Mouse (Mus musculus) kidney, postnatal 0 days (tissue): ENCODE results near the gene Prpf19. TPM values are rescaled to one million over a fixed set of nuclear protein-coding genes. Genes with fewer than 3 reads are reported as not detected.
A peak's percentile ranks its signal among the peaks of the same experiment; 100 is the strongest.

Experiments used
- ATAC-seq: fragments of 200-750 bp; cut with Nextera tagmentation; replicated peaks from 2 replicates; pipeline ENCODE4 v1.8.0; 2017; ENCODE audit warnings: low read depth, moderate number of reproducible peaks, moderate TSS enrichment, moderate library complexity; ENCODE audit not compliant: low FRiP score
- DNase-seq: peaks from one replicate; pipeline ENCODE4 v3.0.0-alpha.2; 2016; ENCODE audit warnings: low spot score
- H3K27ac ChIP-seq: fragments of 300-500 bp; sonication (generic); 2 replicates; pipeline ENCODE4 v1.5.1; 2014; ENCODE audit warnings: mild to moderate bottlenecking
- H3K27me3 ChIP-seq: fragments of 300-500 bp; sonication (generic); 2 replicates; pipeline ENCODE4 v1.6.1; 2014; ENCODE audit warnings: low read length, mixed read lengths; ENCODE audit not compliant: insufficient read depth
- H3K36me3 ChIP-seq: fragments of 300-500 bp; sonication (generic); 2 replicates; pipeline ENCODE4 v1.6.1; 2014; ENCODE audit warnings: low read length, mixed read lengths; ENCODE audit not compliant: insufficient read depth
- H3K4me1 ChIP-seq: fragments of 300-500 bp; sonication (generic); replicated peaks from 2 replicates; pipeline ENCODE4 v1.6.1; 2014; ENCODE audit warnings: antibody characterized with exemption, low read length, mixed read lengths; ENCODE audit not compliant: insufficient read depth
- H3K4me2 ChIP-seq: fragments of 300-500 bp; sonication (generic); 2 replicates; pipeline ENCODE4 v1.6.1; 2014; ENCODE audit warnings: mild to moderate bottlenecking, low read length, moderate library complexity, mixed read lengths
- H3K4me3 ChIP-seq: fragments of 300-500 bp; sonication (generic); replicated peaks from 2 replicates; pipeline ENCODE4 v1.5.1; 2014; ENCODE audit warnings: low read depth, low read length
- H3K9ac ChIP-seq: fragments of 300-500 bp; sonication (generic); 2 replicates; pipeline ENCODE4 v1.6.1; 2014; ENCODE audit warnings: low read depth, low read length
- H3K9me3 ChIP-seq: fragments of 300-500 bp; sonication (generic); replicated peaks from 2 replicates; pipeline ENCODE4 v1.6.1; 2016; ENCODE audit warnings: low read length, inconsistent platforms, mixed read lengths
- CTCF ChIP-seq: IDR thresholded peaks from 2 replicates; pipeline ENCODE4 v1.5.1; 2016; ENCODE audit warnings: antibody characterized with exemption, low read depth, mild to moderate bottlenecking, moderate library complexity
- WGBS: fragments of 180-500 bp; shearing (Covaris S2); extraction: QIAGEN DNeasy Blood & Tissue Kit; methylation state at CpG from one replicate; pipeline ENCODE4 v1.1.7; 2014; 5-methylcytosine and 5-hydroxymethylcytosine counted together
- polyA plus RNA-seq: library from polyadenylated mRNA; unstranded; fragments of >200 nt; fragmentation: Nextera tagmentation; extraction: Ambion mirVana; gene quantifications from 2 replicates; pipeline ENCODE4 v1.2.1, GENCODE M21; 2015

The Prpf19 gene
- polyA plus RNA-seq, 1 experiment from 2014 or later = 35.2 TPM

DNA sequence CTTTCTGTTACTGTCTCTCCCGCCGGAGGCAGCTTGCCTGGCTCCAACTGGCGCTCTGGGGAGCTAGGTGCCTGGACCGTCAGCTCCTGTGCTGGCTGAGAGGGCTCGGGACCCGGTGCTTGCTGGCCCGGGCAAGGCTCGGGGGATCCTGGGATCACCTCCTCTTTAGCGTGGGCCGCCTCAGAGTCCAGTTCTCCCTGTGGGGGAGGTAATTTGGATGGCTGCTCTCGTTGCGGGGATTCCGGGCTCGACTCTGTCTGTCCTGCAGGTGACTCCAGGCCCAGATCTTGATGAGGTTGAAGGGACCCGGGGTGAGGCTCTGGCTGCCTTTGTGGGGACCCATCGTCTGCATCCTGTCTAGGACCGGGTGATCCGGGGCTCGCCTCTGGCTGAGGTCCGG lies 53.4 kb downstream of the Prpf19 start:
- peaks cover 17% of the 10 kb centered on the region for H3K36me3 ChIP-seq
- peak overlapping the region; percentile 84 for H3K9ac ChIP-seq
- H3K4me2 ChIP-seq = peak overlapping the region; percentile 81
- no peaks in the 10 kb centered on the region for H3K9me3 ChIP-seq
- ATAC-seq (0 out of 2 replicates have a peak, but pooled peaks have one; percentile 0), DNase-seq (no peak)
- 0 out of 2 replicates have a peak overlapping the region, but pooled peaks have one; percentile 57 for H3K27ac ChIP-seq
- peaks cover 15% of the 10 kb centered on the region for H3K4me1 ChIP-seq
- under 1% methylated on average over 20 of the region's 20 CpGs for WGBS
- H3K27me3 ChIP-seq = no peaks in the 10 kb centered on the region
- peak overlapping the region; percentile 72 for H3K4me3 ChIP-seq
- no peak for TF ChIP-seq CTCF

DNA sequence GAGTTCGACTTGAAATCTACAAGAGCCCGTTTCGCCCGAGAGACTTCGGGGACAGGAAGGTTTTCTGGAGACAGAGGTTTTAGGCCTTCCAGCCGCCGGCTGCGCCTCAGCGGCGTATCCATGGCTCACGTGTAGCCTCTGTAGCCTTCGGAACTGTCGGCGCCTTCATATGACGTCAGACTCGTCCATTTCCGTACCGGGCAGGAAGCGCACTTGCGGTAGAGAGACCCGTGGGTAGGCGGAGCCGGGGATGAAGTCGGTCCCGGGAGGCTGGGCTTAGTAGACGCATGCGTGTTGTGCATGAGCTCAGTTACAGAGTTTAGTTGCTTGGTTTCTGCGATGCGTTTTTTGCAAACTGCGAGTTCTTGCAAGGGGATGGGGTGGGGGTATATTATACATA lies 54.1 kb downstream of the Prpf19 start, which contains the start of gene Ccdc86:
TSS of gene Ccdc86 (minus strand) at position 155 of the 400 bp plus-strand sequence.
- H3K9ac ChIP-seq = peak within 1 kb of the TSS; percentile 84
- H3K27ac ChIP-seq = peak within 1 kb of the TSS; percentile 57; the same call in 1 of the 2 replicates
- H3K4me2 ChIP-seq = peak within 1 kb of the TSS; percentile 81
- no peak for TF ChIP-seq CTCF
- peaks cover 10% of the 10 kb centered on the region for H3K36me3 ChIP-seq
- H3K4me3 ChIP-seq = peak within 1 kb of the TSS; percentile 72
- H3K4me1 ChIP-seq = peaks cover 15% of the 10 kb centered on the region
- ATAC-seq = peak; percentile 98
- peak; percentile 100 for DNase-seq
- WGBS = under 1% methylated on average over 30 of the region's 30 CpGs
- no peaks in the 10 kb centered on the region for H3K9me3 ChIP-seq
- no peaks in the 10 kb centered on the region for H3K27me3 ChIP-seq

DNA sequence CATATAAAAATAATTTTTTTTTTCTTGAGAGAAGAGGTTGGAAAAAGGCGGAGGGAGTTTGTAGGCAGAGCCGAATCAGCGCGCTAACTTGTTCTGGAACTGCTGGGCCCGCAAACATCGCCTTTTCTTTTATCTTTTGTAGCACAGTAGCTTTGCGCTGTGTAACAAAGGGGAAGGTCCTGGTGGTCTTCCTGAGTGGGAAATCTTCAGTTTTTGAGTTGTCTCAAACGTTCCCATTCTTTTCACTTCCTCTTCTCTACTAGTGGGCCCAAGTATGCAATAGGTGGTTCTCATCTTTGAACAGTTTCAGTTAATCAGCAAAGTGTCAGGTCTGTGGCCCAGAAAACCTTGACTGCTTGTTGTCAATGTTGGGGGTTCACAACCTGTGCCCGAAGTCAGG lies 54.5 kb downstream of the Prpf19 start:
- ATAC-seq = no peak
- Histone ChIP-seq H3K27ac (no peak overlapping the region; the same call in 1 of the 2 replicates), H3K27me3 (no peaks in the 10 kb centered on the region), H3K36me3 (0 out of 2 replicates have a peak, but pooled peaks cover 6% of the 10 kb centered on the region), H3K9me3 (no peaks in the 10 kb centered on the region), H3K4me3 (peak overlapping the region; percentile 17), H3K4me1 (peaks cover 15% of the 10 kb centered on the region), H3K9ac (peak overlapping the region; percentile 47; the same call in 1 of the 2 replicates), H3K4me2 (peak overlapping the region; percentile 52)
- TF ChIP-seq CTCF = no peak
- no peak for DNase-seq
- WGBS = 28% methylated on average over 9 of the region's 9 CpGs

DNA sequence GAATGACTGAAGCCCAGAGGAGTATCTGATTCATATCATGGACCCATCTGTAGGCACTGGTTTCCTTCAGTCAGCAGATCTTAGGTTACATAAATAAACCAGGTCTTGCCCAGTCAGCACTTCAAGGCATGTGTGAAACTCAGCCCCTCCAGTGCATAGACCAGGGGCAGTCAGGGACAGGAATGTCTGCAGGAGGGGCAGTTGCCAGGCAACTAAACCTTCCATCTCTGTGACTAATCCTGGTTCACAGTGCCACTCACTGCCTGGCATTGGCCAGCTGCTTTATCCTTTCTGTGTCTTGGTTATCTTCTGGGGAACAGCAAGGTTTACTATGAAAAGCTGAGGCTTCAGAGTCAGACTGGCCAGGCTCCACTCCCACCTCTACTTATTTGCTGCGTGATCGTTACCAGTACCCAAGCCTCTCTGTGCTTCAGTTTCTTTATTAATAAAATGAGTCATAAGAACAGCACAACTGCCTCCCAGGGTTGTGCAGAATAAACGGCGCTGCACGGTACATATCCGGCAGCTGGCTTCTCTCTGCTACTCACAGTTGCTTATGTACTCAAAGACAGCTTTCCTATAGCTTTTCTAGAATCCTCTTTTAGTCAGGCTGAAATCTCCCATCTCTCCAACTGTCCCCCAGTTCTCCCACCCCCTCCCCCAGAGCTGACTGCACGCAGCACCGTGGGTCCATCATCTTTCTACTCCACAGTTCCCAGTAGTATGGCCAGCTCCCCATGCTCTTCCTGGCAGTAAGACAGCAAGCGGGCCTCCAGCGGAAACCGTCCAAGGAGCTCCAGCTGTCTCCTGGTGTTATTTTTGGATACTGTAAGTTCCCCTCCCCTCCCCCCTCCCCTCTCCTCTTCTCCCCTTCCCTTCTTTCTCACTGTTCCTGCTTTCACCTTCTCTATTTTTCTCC lies 57.2 kb downstream of the Prpf19 start:
- H3K9me3 ChIP-seq = no peaks in the 10 kb centered on the region
- H3K9ac ChIP-seq = no peak overlapping the region
- H3K27me3 ChIP-seq = no peaks in the 10 kb centered on the region
- H3K4me2 ChIP-seq = peak overlapping the region; percentile 2; the same call in 1 of the 2 replicates
- DNase-seq (peak; percentile 78), ATAC-seq (peak; percentile 55)
- H3K4me1 ChIP-seq = peaks cover 8% of the 10 kb centered on the region
- WGBS = 47% methylated on average over 11 of the region's 11 CpGs
- TF ChIP-seq CTCF = no peak
- H3K36me3 ChIP-seq = no peaks in the 10 kb centered on the region
- H3K4me3 ChIP-seq = no peak overlapping the region
- peak overlapping the region; percentile 72 for H3K27ac ChIP-seq

Other genes with a start within 250 kb of the Prpf19 start
- 0.43 and 0.70 TPM in 2 replicates for gene Pga5, start 217.2 kb upstream of the Prpf19 start, polyA plus RNA-seq
- 32.1 and 35.5 TPM in 2 replicates for gene Vps37c, start 206.5 kb upstream of the Prpf19 start, polyA plus RNA-seq
- gene Cd5, start 156.2 kb upstream of the Prpf19 start, polyA plus RNA-seq = 0.11 and 0.23 TPM in 2 replicates
- gene Cd6, start 65.2 kb upstream of the Prpf19 start, polyA plus RNA-seq = 0.05 TPM in 1 of 2 replicates, not detected in the other
- 0.83 and 0.93 TPM in 2 replicates for gene Slc15a3, start 55.5 kb upstream of the Prpf19 start, polyA plus RNA-seq
- 43.5 and 45.0 TPM in 2 replicates for gene Tmem132a, start 25.3 kb upstream of the Prpf19 start, polyA plus RNA-seq
- gene Tmem109, start 13.2 kb upstream of the Prpf19 start, polyA plus RNA-seq = 87.0 and 89.6 TPM in 2 replicates
- not detected in 2 replicates for gene Zp1, start 25.4 kb downstream of the Prpf19 start, polyA plus RNA-seq
- not detected in 2 replicates for gene Ptgdr2, start 41.9 kb downstream of the Prpf19 start, polyA plus RNA-seq
- gene Ccdc86, start 54.0 kb downstream of the Prpf19 start, polyA plus RNA-seq = 22.9 and 23.2 TPM in 2 replicates
- 0.22 and 0.45 TPM in 2 replicates for gene Ms4a10, start 79.4 kb downstream of the Prpf19 start, polyA plus RNA-seq
- not detected in 2 replicates for gene Ms4a15, start 98.0 kb downstream of the Prpf19 start, polyA plus RNA-seq
- gene Ms4a18, start 122.8 kb downstream of the Prpf19 start, polyA plus RNA-seq = not detected in 2 replicates
- not detected in 2 replicates for gene Ms4a8a, start 185.9 kb downstream of the Prpf19 start, polyA plus RNA-seq
- gene 1700017D01Rik, start 235.6 kb downstream of the Prpf19 start, polyA plus RNA-seq = not detected in 2 replicates